Mouse (Mus musculus) midbrain, postnatal 0 days (tissue): ENCODE measurements at regions not wholly inside any gene's neighbourhood (a gene's known extent, or its start where the extent isn't known, plus 50 kb on each side); places are given as distances from the start of the nearest gene placed in this dataset.

Source experiments
- ATAC-seq: fragments of 200-750 bp; cut with Nextera tagmentation; 2 replicates; pipeline ENCODE4 v1.8.0; 2017; ENCODE audit warnings: moderate number of reproducible peaks, mild to moderate bottlenecking, moderate TSS enrichment, moderate library complexity; ENCODE audit not compliant: low FRiP score
- DNase-seq: peaks from one replicate; pipeline ENCODE4 v3.0.0-alpha.2; 2015; ENCODE audit warnings: low spot score
- H3K27ac ChIP-seq: fragments of 300-500 bp; sonication (generic); 2 replicates; pipeline ENCODE4 v1.5.1; 2014; ENCODE audit warnings: low read depth, mild to moderate bottlenecking, low read length, mixed read lengths
- H3K27me3 ChIP-seq: fragments of 300-500 bp; sonication (generic); 2 replicates; pipeline ENCODE4 v1.6.1; 2014; ENCODE audit warnings: low read length, control low read depth, mixed read lengths; ENCODE audit not compliant: insufficient read depth
- H3K36me3 ChIP-seq: fragments of 300-500 bp; sonication (generic); 2 replicates; pipeline ENCODE4 v1.6.1; 2014; ENCODE audit warnings: low read length, control low read depth, mixed read lengths; ENCODE audit not compliant: insufficient read depth
- H3K4me1 ChIP-seq: fragments of 300-500 bp; sonication (generic); 2 replicates; pipeline ENCODE4 v1.6.1; 2014; ENCODE audit warnings: mild to moderate bottlenecking, control low read depth, antibody characterized with exemption, low read length, mixed read lengths; ENCODE audit not compliant: insufficient read depth
- H3K4me2 ChIP-seq: fragments of 300-500 bp; sonication (generic); 2 replicates; pipeline ENCODE4 v1.6.1; 2014; ENCODE audit warnings: low read depth, mild to moderate bottlenecking, low read length, mixed read lengths; ENCODE audit not compliant: poor library complexity, severe bottlenecking
- H3K4me3 ChIP-seq: fragments of 300-500 bp; sonication (generic); 2 replicates; pipeline ENCODE4 v1.5.1; 2014; ENCODE audit warnings: low read depth, mild to moderate bottlenecking, low read length, moderate library complexity
- H3K9ac ChIP-seq: fragments of 300-500 bp; sonication (generic); replicated peaks from 2 replicates; pipeline ENCODE4 v1.6.1; 2014; ENCODE audit warnings: mild to moderate bottlenecking, low read length, moderate library complexity, mixed read lengths; ENCODE audit not compliant: poor library complexity, severe bottlenecking
- H3K9me3 ChIP-seq: fragments of 300-500 bp; sonication (generic); 2 replicates; pipeline ENCODE4 v1.6.1; 2016; ENCODE audit warnings: low read length, control low read depth
- CTCF ChIP-seq: IDR thresholded peaks from 2 replicates; pipeline ENCODE4 v1.5.1; 2016; ENCODE audit warnings: antibody characterized with exemption, mild to moderate bottlenecking
- WGBS: fragments of 180-500 bp; shearing (Covaris S2); extraction: QIAGEN DNeasy Blood & Tissue Kit; methylation state at CpG from one replicate; pipeline ENCODE4 v1.1.7; 2014; 5-methylcytosine and 5-hydroxymethylcytosine counted together

- 77% methylated on average over 5 of the region's 5 CpGs for WGBS
- ATAC-seq (no peak), DNase-seq (no peak)
- Histone ChIP-seq H3K9me3 (no peaks in the 10 kb centered on the region), H3K27ac (no peak overlapping the region), H3K4me1 (no peaks in the 10 kb centered on the region), H3K36me3 (no peaks in the 10 kb centered on the region), H3K9ac (no peak overlapping the region), H3K27me3 (no peaks in the 10 kb centered on the region), H3K4me3 (no peak overlapping the region), H3K4me2 (no peak overlapping the region)
- no peak for TF ChIP-seq CTCF
Observed at GRCm38 (mm10) chr8:77836902-77837489, 112.7 kb upstream of the Ednra start.

GRCm38 (mm10) chr8:77842392-77843139 is 118.3 kb upstream of the Ednra start:
- no peak for DNase-seq
- WGBS: 81% methylated on average over 7 of the region's 7 CpGs
- ATAC-seq: no peak
- no peak for TF ChIP-seq CTCF
- Histone ChIP-seq H3K27me3 (no peaks in the 10 kb centered on the region), H3K4me1 (no peaks in the 10 kb centered on the region), H3K27ac (no peak overlapping the region), H3K9ac (no peak overlapping the region), H3K36me3 (no peaks in the 10 kb centered on the region), H3K9me3 (no peaks in the 10 kb centered on the region), H3K4me3 (no peak overlapping the region), H3K4me2 (no peak overlapping the region)

GRCm38 (mm10) chr8:77843229-77843628 is 119.0 kb upstream of the Ednra start:
- no peaks in the 10 kb centered on the region for H3K4me1 ChIP-seq
- 84% methylated on average over 3 of the region's 3 CpGs for WGBS
- no peak for TF ChIP-seq CTCF

GRCm38 (mm10) chr8:77850523-77850922 is 126.3 kb upstream of the Ednra start:
- ATAC-seq: no peak
- no peaks in the 10 kb centered on the region for H3K36me3 ChIP-seq
- no peaks in the 10 kb centered on the region for H3K27me3 ChIP-seq
- no peak overlapping the region for H3K27ac ChIP-seq
- no peak overlapping the region for H3K4me2 ChIP-seq
- H3K4me3 ChIP-seq: no peak overlapping the region
- no peaks in the 10 kb centered on the region for H3K4me1 ChIP-seq
- DNase-seq: no peak
- H3K9me3 ChIP-seq: no peaks in the 10 kb centered on the region
- no peak for TF ChIP-seq CTCF
- 83% methylated on average over 5 of the region's 5 CpGs for WGBS
- no peak overlapping the region for H3K9ac ChIP-seq

More at GRCm38 (mm10) chr8:77843229-77843628, 119.0 kb upstream of the Ednra start:
- ATAC-seq: no peak
- H3K9me3 ChIP-seq: no peaks in the 10 kb centered on the region
- no peak overlapping the region for H3K9ac ChIP-seq
- H3K36me3 ChIP-seq: no peaks in the 10 kb centered on the region
- H3K27me3 ChIP-seq: no peaks in the 10 kb centered on the region
- H3K4me2 ChIP-seq: no peak overlapping the region
- H3K4me3 ChIP-seq: no peak overlapping the region
- no peak for DNase-seq
- H3K27ac ChIP-seq: no peak overlapping the region

- Histone ChIP-seq H3K27me3 (no peaks in the 10 kb centered on the region), H3K4me3 (no peak overlapping the region), H3K9me3 (no peaks in the 10 kb centered on the region), H3K4me1 (no peaks in the 10 kb centered on the region), H3K36me3 (no peaks in the 10 kb centered on the region), H3K9ac (no peak overlapping the region), H3K4me2 (no peak overlapping the region), H3K27ac (no peak overlapping the region)
- DNase-seq: no peak
- ATAC-seq: no peak
- 63% methylated on average over 6 of the region's 6 CpGs for WGBS
- TF ChIP-seq CTCF: no peak
Observed at GRCm38 (mm10) chr8:77870264-77870663, 146.0 kb upstream of the Ednra start.

GRCm38 (mm10) chr8:77872771-77873170 is 148.5 kb upstream of the Ednra start:
- no peaks in the 10 kb centered on the region for H3K27me3 ChIP-seq
- no peaks in the 10 kb centered on the region for H3K36me3 ChIP-seq
- H3K4me2 ChIP-seq: no peak overlapping the region
- H3K9me3 ChIP-seq: no peaks in the 10 kb centered on the region
- no peak for ATAC-seq
- no peak overlapping the region for H3K4me3 ChIP-seq
- H3K9ac ChIP-seq: no peak overlapping the region
- no peaks in the 10 kb centered on the region for H3K4me1 ChIP-seq
- no peak for DNase-seq
- no peak for TF ChIP-seq CTCF
- H3K27ac ChIP-seq: no peak overlapping the region
- 90% methylated on average over 1 of the region's 1 CpGs for WGBS
